Mouse (Mus musculus): ENCODE results near the gene Scmh1.

Gene Scmh1

DNA sequence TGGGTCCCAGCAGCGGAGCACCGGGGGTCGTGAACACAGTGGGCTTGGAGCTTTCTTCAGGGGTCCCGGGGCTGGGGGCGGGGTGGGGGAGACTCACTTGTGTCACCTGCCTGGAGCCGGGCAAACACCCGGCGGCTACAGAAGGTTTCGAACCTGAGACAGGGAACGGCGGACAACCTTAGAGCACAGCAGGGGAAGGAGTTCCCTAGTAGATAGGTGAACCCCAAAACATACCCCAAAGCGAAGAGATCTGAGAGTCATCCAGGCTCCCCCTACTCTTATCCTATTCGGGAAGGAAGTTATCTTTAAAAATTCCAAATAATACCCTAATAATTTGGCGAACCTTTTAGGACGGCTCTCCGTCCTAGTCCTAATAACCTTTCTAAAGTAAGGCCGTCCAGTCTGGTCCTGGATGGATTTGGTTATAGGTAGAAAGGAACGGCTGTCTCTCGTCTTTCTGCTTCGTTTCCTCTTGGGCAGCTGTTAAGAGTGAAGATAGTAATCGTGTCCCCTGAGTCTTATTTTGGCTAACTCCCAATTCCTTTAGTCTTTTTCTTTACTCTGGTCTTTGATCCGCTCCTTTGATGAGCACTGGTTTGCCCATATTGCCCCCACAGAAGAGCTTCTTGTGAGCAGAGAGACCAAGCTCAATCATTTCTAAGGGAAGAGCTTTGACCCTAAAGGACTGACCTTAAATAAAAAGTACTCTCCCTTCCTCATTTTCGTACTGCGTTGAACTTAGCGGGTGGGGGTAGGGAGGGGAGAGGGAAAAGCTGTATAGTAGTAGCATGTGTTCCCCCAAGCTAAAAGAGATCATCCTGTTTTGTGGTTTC lies 941 bp downstream of the Scmh1 start:
- no peak for DNase-seq (ENCODE audit: low spot score)

DNA sequence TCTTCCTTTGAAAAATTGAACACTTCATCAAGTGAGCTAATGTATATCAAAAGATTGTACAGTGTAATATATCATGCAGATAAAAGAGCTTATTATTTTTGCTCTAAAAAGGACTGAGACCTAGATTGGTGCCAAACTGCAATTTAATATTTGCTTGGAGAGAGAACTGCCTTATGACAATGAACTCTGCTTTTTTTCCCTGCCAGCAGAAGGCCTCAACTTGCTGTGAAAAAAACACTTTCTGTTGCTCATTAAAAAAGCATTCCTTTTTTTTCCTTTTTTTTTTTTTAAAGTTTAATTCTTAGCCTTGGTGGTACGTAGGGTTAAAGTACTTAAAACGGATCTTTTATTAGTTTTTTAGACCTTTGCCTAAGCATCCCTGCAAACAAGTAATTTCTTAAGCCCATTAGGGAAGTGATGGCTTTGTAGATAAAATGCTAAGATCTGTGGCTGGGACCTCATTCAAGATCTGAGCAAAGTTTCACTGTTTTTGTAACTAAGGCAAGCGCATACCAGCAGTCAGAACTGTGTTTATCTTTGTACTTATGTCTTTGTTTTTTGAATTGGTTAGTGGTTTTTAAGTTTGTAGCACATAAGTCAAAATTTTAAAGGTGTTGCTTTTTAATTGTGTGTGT lies 1.7 kb downstream of the Scmh1 start:
- no peak for DNase-seq (ENCODE audit: low spot score)

DNA sequence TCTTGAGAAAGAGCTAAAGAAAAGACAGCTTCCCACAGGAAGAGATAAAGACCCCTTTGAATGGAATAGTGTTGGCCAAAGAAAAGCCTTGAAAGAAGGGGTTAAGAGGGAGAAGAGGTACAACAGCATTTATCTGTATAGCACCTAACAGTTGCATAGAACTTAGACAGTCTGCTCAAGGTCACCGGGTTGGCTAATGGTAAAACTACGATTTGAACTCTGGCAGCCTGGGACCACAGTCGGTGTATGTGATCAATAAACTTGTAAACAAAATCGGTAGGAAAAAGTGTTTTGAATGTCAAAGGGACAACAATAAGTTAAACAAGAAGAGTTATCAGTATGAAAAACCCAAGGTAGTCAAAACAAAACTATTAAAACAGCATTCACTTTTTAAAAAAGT lies 13.0 kb downstream of the Scmh1 start:
- DNase-seq (ENCODE audit: low spot score), result no peak

DNA sequence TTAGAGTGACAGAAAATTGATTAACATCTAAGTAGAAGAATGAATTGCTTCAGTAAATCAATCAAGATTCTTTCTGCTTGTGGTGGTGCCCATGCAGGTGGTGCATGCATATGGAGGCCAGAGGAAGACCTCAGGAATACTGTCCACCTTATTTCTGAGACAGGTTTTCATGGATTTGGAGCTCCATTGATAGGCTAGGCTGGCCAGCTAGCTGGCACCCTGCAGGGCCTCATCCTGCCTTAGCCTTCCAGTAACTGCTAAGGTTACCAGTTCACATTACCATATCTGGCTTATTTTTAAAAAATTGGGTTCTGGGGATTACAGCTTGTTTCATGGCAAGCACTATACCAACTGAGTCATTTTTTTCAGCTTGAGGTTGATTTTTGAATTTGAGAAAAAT lies 15.1 kb downstream of the Scmh1 start:
- no peak for DNase-seq (ENCODE audit: low spot score)

DNA sequence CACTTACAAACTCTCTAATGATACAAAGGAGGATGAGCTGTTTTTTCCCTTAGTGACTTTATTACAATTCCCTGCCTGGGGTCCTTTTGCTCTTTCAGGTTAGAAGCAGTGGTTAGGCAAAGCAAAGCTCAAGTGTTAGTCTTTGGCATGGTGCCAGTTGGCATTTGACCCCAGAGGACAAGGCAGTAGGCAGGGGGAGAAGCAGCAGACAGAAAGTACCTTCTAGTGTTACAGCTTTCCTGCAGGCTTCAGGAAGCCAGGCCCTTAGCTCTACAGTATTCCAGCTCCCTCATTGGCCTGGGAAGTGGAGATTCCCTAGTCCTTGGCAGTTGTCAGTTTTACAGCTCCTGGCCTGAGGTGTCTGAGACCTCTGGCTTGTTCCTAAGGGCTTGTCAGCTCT lies 15.6 kb downstream of the Scmh1 start:
- no peak for DNase-seq (ENCODE audit: low spot score)

DNA sequence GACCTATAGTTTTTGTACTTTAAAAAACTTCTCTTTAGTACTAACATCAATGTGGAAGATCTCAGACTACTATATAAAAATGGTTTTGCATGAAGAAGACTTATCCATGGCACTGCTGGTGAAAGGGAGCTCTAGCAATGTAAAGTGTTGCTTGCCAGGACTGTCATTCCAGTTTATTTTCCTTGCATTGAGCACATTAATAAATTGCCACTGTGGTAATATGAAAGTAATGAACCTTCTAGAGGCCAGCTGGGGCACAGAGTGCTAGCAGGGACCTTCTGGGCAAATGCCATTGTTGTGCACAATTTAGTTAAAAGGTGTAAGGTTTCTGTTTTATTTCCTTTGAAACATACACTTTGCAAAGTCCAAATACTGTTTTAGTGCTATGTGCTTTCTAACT lies 25.5 kb downstream of the Scmh1 start:
- no peak for DNase-seq (ENCODE audit: low spot score)

DNA sequence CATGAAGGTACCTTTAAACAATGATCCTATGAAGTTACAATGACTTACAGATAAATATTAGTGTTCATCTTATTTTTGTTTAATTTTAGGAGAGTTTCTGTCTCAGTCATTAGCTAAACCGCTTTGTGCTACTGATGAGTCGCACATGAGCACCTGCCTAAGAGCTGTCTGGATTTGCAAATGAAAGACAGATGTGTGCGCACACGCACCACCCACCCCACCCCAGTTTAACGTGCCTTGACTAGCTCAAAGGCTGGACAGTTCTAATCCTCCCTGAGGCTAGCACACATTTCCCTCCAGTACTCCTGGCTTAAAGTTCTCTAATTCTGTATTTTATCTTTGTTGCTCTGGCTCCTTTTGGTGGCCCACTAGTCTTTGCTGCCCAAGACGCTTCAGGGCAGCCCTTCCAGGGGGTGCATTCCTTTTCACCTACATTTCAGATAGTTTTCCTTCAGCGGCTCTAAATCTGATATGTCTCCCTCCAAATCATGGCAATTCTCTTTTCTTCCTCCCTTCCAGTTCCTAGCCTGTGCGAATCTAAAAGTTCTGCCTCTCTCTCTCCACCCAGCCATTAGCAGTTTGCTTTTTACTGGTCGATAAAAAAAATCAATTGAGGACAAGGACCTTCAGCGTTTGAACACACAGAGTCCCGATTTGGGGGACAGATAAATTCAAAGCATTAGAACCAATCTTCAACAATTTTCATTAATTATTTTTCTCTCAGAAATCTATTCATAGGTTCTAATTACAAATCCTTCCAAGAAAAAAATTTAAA lies 27.7 kb downstream of the Scmh1 start:
- DNase-seq (ENCODE audit: low spot score), result no peak

DNA sequence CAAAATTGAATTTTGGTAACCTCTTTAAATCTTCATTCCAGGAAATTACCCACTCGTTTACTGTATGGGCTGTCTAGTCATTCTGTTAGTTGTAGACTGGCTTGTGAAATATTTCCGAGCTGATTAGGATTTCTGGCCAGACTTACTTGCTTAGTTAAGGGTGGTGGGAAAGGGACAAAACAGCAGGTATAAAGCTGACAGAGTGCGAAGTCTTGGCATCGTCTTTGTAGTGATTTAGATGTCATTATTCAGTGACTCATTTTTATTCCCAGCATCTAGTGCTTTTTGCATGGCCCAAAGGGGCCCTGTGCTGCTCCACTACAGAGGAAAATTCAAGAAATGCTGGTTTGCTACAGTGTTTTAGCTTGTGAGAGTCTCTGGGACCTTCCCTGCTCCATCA lies 56.7 kb downstream of the Scmh1 start:
- DNase-seq (ENCODE audit: low spot score), result no peak

DNA sequence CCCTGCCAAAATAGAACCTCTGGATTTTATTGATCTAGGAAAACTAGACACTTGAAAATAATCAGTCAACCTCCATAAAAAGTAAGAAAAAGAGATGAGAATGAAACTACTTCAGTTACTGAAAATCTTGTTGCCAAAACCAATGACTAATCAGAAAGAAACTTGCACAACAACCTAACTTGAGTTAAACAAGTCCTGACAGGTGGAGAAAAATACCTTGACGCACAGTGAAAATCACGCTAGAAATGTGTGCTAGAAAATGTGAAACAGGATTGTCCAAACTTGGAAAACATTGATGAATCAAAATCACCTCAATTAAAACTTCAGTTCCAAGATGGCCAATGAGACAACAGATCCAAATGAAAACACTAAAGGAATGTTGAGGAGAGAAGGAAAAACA lies 67.9 kb downstream of the Scmh1 start:
- DNase-seq (ENCODE audit: low spot score), result no peak

DNA sequence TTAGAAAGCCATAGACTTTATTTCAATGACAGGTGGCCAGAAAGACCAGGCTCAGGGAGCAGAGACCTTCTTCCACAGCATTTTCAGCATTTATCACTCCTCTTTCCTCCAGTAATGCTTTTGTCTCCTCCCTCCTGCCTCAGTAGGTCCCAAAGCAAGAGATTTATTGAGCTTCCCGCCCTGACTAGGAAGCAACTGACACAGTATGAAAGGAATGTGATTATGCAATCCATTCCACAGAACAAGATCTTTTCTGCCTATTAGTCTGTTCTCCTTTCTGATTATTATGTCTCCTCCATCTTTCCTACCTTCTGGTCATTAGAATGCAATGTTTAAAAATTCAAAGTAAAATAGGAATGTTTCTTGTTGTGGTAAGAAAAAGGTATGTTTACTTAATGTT lies 82.6 kb downstream of the Scmh1 start:
- DNase-seq (ENCODE audit: low spot score), result no peak

DNA sequence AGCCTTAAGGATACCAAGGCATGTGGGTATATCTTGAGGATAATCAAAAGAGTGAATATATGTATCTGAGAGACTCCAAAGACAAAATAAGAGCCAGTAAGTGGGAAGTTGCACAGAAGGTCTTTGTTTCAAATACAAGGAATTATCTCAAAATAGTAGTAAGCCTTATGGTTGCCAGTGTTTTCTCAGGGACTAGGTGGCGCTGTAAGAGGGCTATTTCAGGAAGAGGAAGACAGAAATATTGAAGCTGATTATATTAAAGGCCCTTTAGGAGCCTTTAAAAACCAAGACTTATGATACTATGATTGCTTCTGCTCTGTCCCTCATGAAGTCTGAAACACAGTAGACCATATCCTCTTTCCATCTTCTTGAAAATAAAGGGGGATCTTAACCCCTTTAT lies 101.9 kb downstream of the Scmh1 start:
- no peak for DNase-seq (ENCODE audit: low spot score)

DNA sequence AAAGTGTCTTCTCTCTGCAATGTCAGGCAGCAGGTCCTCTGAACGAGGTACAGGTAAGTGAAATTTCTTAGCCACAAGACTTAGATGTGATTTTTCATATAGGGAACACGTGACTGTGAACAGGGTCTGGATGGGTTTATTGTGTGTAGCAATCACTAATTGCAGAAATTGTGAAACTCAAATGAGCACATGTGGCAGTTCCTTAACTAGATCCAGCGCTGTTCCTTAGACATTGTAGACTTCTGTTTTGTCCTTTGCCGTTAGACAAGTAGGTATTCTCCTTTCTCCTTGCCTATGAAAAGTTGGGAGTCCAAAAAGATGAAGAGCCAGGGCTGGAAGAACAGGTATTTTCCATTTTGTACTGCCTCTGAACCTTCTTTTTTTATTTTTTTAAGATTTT lies 106.1 kb downstream of the Scmh1 start:
- no peak for DNase-seq (ENCODE audit: low spot score)

DNA sequence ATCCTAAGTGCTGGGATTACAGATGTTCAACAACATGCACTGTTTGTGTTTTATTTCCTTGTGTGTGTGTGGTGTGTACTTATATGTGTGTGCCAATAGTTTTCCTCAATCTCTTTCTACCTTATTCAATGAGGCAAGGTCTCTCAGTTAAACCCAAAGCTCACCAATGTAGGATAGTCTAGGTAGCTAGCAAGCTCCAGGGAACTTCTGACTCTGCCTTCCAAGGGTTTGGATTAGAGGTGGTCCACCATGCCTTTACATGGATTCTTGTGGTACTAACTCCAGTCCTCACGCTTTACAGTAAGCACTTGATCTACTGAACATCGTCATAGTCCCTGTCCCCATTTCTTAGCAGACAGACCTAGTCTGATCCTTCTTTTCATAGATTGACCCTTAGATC lies 109.3 kb downstream of the Scmh1 start:
- no peak for DNase-seq (ENCODE audit: low spot score)

DNA sequence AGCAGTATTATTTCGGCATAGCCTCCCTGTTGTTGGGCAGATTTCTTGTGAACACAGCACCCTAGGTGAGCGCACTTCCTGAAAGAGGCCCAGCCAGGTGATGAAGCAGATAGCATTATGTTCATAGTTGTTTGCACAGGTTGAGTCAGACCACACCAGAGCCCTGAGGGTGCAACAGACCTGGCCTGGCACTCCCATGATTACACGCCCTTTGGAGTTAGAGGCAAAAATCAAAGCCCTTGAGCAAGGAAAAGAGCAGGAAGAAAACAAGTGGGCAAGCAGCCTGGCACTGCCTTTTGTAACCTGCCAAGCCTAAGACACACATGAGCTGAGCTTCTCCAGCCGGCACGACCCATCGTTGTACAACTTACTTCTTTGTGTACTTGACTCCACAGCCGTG lies 111.4 kb downstream of the Scmh1 start:
- no peak for DNase-seq (ENCODE audit: low spot score)

DNA sequence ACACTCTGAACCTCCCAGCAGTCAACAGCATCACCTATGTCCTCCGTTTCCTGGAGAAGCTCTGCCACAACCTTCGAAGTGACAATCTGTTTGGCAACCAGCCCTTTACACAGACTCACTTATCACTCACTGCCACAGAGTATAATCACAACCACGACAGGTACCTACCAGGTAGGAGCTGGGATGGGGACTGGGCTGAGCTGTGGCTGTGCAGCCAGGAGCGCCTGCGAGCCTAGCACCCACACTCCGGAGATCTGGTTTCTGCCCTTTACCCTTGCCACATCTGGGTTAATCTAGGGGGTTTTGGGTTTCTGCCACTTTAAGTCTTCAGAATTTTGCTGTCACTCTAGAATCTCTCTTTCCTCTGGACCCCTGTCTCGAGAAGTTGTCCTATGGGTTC lies 111.8 kb downstream of the Scmh1 start:
- no peak for DNase-seq (ENCODE audit: low spot score)

DNA sequence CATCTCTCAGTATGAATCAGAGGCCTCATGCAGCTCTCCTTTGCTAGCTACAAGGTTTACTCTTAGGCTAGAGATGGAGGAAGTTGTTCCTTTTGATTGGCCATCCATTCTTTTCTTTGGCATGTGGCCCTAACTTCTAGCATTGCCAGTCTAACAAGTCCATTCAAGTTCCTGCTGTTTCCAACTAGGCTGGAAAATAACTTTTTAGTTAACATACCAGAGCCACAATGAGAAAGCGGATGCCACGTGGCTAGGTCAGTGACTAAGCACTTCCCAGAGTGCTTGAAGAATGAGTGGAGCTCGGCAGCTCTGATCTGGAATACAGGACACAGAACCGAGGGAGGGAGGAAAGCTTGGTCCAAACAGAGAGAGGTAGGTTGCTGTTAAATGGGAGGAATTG lies 112.3 kb downstream of the Scmh1 start:
- DNase-seq (ENCODE audit: low spot score), result no peak

DNA sequence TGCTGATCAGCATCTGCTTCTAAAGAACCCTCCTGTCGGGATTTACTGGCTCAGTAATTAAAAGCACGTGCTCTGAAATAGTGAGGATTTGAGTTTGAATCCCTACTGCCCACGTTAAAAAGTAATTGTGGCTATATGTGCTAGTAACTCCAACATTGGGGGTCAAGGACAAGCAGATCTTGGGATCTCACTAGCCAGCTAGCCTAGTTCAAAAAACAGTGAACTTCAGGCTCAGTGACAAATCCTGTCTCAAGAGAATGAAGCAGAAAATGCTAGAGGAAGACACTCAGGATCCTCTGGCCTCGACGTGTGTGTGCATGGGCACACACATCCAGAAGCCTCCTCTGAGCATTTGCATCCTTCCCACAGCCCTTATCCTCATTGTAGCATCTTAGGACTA lies 116.7 kb downstream of the Scmh1 start:
- no peak for DNase-seq (ENCODE audit: low spot score)

DNA sequence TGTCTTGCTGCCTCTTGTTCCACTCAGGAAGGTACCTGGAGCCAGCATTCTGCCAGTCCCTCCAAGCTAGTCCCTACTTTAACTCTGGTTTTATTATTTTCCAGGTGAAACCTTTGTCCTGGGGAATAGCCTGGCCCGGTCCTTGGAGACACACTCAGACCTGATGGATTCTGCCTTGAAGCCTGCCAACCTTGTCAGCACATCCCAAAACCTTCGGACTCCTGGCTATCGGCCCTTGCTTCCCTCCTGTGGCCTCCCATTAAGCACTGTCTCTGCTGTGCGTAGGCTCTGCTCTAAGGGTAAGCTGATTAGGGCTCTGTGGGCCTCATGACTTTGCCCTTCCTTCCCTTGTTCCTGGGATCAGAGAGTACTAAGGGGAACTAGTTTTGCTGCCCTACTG lies 117.3 kb downstream of the Scmh1 start:
- DNase-seq (ENCODE audit: low spot score), result no peak

DNA sequence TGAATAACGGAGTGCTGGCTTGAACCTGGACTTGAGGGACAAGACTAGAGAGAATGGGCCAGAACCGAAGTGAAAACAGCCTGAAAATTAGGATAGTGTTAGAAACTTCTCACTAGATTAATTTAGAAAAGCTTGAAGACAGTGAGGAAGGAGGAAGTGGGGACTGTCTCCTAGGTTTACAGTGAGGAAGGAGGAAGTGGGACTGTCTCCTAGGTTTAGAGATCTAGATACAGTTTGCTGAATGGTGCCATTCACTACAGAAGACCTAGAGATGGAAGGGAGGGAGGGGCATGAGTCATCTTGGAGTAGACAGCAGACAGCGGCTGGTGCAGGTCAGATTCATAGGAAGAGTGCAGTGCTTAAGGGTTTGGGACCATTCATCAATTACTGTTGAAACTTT lies 118.0 kb downstream of the Scmh1 start:
- no peak for DNase-seq (ENCODE audit: low spot score)

DNA sequence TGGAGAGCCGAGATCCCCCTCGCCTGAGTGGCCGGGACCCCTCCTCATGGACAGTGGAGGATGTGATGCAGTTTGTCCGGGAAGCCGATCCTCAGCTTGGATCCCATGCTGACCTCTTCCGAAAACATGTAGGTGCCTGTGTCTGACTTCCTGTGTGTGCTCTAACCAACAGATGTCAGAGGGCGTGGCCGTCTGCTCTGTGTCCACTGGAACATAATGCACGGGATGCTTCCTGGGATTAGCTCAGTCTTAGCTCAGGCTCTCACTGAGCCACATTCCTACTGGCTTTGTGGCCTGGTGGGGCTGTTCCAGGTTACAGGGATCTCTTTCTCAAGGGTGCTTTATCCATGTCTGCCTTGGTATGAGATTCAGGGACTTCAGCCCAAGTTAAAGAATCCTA lies 123.1 kb downstream of the Scmh1 start:
- no peak for DNase-seq (ENCODE audit: low spot score)

DNA sequence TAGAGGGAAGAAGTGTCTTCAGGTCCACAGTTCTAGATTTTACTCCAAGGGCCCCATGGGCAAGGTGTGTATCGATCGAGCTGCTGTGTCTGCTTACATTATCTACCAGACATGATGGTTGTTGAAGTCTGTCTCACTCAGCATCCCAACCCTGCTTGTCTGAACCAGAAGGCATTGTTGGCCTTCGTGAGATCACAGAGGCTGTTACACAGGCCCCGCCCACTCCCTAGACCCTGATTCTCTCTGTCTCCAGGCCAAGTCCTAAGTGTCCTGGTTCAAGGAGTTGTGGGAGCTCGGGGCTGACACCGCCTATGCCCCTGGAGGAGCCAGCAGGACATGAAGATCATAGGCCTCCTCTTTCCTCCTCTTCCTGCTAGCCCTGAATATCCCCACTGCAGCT lies 126.9 kb downstream of the Scmh1 start, which contains the start of gene Slfnl1:
Gene Slfnl1 (plus strand): TSS at position 246 of the 400 bp plus-strand sequence.
- no peak for DNase-seq (ENCODE audit: low spot score)

DNA sequence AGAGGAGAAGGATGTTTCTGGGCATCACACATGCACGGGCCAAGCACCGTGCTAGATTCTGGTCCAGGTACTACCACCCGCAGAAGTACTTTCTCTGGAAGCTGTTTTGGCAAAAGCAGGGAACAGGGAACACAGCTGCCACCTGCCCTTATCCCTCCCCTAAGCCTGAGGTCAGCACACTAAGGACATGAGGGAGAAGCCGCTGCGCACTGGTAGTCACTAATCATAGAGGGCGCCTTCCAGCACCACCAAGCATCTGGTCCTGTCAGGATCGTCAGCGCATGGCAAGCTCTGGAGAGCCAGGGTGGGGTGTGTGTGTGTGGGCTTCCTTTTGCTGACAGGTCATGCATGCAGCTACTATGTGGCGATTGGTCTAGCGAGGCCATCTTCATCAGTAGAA lies 133.6 kb downstream of the Scmh1 start:
- no peak for DNase-seq (ENCODE audit: low spot score)

DNA sequence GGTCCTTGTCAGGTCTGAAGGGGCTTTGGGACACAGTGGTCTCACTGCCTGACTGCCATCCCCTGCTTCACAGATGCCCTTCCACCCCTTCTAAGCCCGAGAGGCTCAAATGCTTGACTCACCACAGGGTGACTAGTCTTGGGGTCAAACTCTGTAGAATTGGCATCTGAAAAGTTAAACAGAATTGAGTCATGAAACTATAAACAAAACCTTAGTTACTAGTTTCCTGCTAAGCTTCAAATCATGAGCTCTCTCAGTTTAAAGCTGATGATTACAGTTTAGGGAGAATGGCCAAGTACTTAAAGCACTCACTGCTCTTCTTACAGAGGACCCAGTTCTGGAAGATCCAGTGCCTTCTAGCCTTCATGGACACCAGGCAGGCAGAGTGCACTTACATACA lies 139.8 kb downstream of the Scmh1 start:
- no peak for DNase-seq (ENCODE audit: low spot score)

All from ovary, postnatal 14 days (tissue).